ENCODE assay signal across 15 mouse cellular contexts in the genomic region with DNA sequence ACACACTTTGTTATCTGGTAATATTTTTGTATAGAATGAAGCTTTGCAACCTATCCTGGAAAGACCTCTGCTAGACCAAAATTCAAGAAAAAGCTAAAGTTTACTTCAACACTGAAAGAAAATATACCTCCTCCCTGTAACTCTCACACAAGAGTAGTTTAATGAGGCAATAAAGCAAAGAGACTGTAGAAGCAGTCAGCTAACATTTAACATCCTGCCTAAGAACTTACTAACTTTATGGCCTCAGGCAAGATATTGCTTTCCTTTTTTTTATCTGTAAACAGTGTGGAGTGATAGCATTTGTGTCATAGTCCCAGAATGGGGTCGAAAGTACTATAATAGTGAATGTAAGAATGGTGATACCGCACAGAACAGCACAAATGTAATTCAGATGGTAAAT.
"Had no signal": no experiment of that assay in that cellular context is flagged by ENCODE, and none has a peak within 500 bp of the region (broad histone marks: within the 10 kb centered on the region; RNA-seq: fewer than 3 reads in every experiment).

No protein-coding gene starts in this region.

- ATAC-seq: hindbrain, embryonic 16.5 days; inflammation-experienced regulatory T-cells, adult 6 months; liver, postnatal 0 days; midbrain, embryonic 15.5 days had no signal

- H3K27me3 ChIP-seq: liver, embryonic 13.5 days; lung, embryonic 15.5 days; megakaryocyte, embryonic 14.5 days; midbrain, embryonic 15.5 days; neural tube, embryonic 12.5 days had no signal

- H3K27ac ChIP-seq: layer of hippocampus, adult 2 months; left cerebral cortex, adult 2 months; liver, embryonic 13.5 days; lung, embryonic 15.5 days; macrophage; midbrain, embryonic 15.5 days; neural tube, embryonic 12.5 days; stomach, postnatal 0 days had no signal

- H3K4me3 ChIP-seq: layer of hippocampus, adult 2 months; left cerebral cortex, adult 2 months; liver, embryonic 13.5 days; lung, embryonic 15.5 days; megakaryocyte, embryonic 14.5 days; midbrain, embryonic 15.5 days; neural tube, embryonic 12.5 days had no signal

- H3K9ac ChIP-seq: liver, embryonic 13.5 days; liver, postnatal 0 days; lung, embryonic 15.5 days; midbrain, embryonic 15.5 days; neural tube, embryonic 12.5 days had no signal

- DNase-seq: liver, embryonic 13.5 days; liver, postnatal 0 days; lung, postnatal 14 days; thymus, postnatal 4 days had no signal

- H3K9me3 ChIP-seq: liver, embryonic 13.5 days; lung, embryonic 15.5 days; megakaryocyte, embryonic 14.5 days; midbrain, embryonic 15.5 days; neural tube, embryonic 12.5 days had no signal

- H3K4me1 ChIP-seq: liver, embryonic 13.5 days; lung, embryonic 15.5 days; megakaryocyte, embryonic 14.5 days; neural tube, embryonic 12.5 days had no signal

- H3K4me2 ChIP-seq: liver, embryonic 13.5 days; lung, embryonic 15.5 days; midbrain, embryonic 11.5 days; midbrain, embryonic 15.5 days; neural tube, embryonic 12.5 days had no signal

- H3K36me3 ChIP-seq: liver, embryonic 13.5 days; lung, embryonic 15.5 days; midbrain, embryonic 15.5 days; neural tube, embryonic 12.5 days had no signal
